Mouse (Mus musculus): Measurements from ENCODE around the gene Slc26a10.
A peak's percentile ranks its signal among the peaks of the same experiment; 100 is the strongest.

The Slc26a10 gene

DNA sequence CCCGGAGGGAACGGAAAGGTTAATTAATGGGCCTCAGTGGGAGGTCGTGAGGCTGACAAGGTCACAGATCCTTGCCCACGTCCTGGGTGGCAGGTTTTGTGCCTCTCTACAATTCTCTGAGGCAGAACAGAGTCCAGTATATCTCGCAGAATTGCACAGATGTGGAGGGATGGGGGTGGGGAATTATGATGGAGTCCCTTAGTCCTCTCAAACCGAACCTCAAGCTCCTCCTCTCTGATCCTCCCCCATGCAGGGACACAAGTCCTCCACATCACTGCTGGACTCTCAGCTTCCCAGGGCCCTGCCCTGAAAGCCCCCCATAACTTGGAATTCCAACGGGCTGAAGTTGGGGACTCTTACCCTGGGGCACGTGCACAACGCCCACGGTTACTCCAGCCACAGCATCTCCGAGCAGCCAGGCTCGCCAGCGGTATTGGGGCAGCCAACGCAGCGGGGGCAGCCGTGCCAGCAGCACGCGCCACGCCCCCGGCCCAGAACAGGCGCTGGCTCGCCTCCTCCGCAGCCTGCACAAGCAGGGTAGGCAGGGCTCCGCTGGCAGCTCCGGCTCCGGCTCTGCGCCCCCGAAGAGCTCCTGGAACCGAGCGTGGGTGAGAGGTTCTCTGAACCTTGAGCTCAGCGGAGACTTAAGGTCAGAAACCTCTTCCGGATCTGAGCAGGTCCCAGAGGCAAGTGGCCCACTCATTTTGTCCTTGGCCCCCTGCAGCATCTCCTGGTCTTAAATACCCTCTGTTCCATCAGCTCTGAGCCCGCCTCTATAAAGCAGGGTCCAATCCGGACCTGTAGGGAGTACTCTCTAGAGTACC is at the start of gene Slc26a10:
Slc26a10 (minus strand) TSS at position 775 of the 824 bp plus-strand sequence.
- no peak for DNase-seq (ENCODE audit: low read depth, low spot score)

DNA sequence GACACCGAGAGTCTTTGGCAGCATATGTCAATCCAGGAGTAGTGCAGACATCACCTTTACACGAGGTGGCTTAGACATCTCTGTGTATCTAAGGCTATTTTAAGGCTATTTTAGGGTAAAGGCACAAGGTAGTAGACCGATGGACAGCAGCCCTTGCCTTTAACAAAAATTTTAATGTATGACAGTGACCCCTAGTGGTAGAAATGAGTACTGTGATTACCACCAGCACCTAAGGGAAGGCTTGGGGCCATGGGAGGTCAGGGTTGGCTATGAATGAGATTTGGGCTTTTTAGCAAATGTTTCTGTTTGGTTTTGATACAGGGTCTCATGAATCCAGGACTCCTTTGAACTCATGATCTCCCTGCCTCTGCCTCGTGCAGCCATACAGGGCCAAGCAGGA is 48.5 kb upstream of the Slc26a10 start:
- DNase-seq (ENCODE audit: low read depth, low spot score) = peak; percentile 81

DNA sequence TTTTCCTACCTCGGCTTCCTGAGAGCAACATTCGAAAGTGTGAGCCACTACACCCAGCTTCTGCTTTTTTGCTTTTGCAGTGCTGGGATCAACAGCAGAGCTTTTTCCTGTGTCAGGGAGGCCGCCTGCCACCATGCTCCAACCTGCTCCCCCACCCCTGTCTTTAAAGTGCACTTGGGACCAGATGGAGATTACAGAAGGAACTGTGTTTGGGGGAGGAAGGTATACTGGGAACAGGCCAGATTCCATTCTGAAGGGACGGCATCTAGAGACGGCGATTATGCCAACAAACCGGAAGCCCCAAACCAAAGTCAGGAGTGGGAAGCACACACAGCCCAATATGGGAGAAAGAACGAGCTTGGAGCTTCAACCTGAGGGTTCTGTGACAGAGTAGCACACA is 46.7 kb upstream of the Slc26a10 start:
- no peak for DNase-seq (ENCODE audit: low read depth, low spot score)

DNA sequence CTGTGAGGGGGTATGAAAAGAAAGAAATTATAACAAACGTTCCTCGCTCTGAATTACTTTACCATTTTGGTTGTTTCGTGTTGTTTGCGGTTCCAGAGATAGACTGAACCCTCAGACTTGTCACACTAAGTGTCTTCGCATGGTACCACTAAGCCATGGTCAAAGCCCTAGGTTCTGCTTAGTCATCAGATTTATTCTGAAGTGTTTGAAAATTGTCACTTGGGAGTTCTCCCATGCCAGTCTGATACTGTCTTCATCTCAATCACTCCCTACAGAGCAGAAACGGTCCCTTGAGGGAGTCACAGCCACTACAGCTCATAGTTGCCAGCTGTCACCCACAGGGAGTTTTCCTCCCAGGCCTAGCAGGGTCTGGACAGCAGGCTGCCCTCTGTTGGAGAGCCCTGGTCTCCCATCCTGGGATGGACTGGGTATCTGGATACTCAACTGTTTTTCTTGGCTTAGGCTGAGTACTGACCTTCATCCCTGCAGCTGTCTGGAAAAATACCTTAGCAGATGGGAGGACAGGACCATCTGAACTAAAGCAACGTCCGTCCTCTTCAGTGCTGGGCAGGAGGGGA is 46.0 kb upstream of the Slc26a10 start:
- DNase-seq (ENCODE audit: low read depth, low spot score) = no peak

DNA sequence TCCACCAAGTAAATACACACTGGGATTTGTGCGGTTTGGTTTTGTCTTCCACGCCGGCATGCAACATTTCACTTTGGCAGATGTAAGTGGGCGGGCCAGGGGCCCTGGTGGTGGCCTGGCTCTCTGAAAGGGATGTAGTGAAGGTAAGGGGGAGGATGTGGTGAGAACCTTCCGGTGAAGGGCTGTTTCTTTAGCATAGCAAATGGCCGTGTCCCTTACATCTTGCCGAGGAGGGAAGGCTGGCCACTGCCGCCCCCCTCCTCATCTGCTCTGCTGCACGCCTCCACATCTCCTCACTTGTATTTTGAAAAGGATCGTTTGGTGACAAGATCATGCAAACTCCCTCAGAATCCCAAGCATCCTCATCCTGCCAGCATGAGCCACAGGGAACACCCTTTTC is 45.3 kb upstream of the Slc26a10 start:
- no peak for DNase-seq (ENCODE audit: low read depth, low spot score)

DNA sequence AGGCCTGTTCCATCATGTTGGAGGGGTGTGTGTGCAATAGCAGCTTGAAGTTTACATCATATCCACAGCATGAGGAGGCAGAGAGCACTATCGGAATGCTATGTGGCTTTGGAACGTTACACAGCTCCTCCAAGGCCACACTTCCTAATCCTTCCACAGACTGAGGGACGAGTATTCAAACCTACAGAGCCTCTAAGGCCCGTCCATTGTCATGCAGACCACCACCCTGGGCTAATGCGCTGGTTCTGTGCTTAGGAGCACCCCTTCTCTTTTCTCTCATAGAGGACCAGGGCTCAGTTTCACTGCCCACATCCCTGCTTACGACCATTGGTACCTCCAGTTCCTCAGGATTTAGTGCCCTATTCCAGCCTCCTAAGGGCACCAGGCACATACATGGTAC is 44.8 kb upstream of the Slc26a10 start:
- peak; percentile 56 for DNase-seq (ENCODE audit: low read depth, low spot score)

DNA sequence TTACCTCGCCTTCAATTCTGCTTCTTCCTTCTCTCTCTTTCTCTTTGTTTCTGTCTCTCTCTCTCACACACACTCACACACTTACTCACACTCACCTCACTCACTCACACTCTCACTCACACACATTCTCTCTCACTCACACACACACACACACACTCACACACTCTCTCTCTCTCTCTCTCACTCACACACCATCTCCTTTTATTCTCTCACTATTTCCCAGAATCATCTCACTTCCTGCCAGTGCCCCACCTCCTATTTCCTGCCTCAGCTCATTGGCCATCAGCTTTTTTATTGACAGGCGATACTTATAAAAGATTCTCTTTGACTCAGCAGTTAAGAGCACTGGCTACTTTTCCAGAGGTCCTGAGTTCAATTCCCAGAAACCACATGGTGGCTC is 37.9 kb upstream of the Slc26a10 start:
- no peak for DNase-seq (ENCODE audit: low read depth, low spot score)

DNA sequence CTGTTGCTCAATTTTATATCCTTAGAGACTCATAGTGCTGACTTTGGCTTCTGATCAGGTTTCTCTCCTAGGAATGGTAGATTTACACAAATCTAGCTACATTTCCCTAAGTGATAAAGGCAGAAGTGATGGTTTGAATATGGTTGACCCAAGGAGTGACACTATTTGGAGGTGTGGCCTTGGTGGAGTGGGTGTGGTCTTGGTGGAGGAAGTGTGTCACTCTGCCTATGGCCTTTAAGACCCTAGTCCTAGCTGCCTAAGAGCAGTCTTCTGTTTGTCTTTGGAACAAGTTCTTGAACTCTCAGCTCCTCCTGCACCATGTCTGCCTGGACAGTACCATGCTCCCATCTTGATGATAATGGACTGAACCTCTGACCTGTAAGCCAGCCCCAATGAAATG is 36.7 kb upstream of the Slc26a10 start:
- DNase-seq (ENCODE audit: low read depth, low spot score) = no peak

DNA sequence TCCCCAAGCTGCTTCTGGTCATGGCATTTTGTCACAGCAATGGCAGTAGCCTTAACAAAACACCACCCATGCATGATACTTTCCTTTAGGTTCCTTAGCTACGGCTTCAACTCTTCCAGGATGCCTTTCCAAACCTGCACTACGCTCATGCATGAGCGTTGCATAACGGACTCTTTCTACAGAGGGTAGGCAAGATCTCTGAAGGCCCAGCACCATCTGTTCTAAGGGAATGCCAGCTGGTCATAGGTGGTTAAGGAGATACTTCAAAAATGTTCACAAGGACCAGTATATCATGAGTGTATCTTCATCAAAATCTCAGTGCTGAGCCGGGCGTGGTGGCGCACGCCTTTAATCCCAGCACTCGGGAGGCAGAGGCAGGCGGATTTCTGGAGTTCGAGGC is 36.0 kb upstream of the Slc26a10 start:
- no peak for DNase-seq (ENCODE audit: low read depth, low spot score)

DNA sequence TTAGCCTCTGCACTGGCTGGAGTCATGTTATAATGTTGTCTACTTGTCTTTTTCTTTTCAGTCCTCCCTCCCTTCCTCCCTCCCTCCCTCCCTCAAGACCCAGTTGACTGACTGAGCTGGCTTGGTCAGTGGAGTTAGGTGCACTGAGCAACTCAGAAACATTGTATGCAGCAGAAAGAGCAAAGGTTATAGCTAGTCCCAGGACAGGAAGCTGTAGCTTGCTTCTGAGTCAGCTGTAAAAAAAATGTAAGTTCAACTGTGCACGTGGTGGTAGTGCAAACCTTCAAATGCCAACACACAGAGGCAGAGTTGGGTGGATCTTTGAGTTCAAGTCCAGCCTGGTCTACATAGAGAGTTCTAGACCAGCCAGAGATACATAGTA is 34.0 kb upstream of the Slc26a10 start:
- no peak for DNase-seq (ENCODE audit: low read depth, low spot score)

DNA sequence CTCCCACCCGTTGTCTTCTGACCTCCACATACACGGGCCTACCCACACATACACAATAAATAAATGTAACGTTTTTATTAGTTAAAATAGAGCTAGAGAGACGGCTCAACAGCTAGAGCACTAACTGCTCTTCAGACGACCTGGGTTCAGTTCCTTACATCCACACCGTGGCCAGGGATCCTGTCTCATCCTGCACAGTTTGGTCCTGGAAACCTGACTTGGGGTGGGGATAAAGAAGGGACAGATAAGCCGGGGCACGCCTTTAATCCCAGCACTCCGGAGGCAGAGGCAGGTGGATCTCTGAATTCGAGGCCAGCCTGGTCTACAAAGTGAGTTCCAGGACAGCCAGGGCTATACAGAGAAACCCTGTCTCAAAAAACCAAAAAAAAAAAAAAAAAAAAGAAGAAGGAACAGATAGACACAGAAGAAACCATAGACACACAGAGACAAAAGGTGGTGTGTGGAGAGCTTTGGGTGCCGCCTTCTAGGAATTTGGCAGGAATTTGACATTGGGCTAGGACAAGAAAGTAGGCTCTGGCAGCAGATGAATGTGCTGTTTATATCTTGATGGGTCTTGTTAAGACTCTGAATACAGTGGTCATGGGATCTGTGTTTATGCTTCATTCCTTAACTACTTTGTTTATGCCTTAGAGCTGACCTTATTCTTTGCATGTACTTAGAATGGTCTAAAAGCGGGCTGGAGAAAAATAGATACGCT is 33.4 kb upstream of the Slc26a10 start:
- DNase-seq (ENCODE audit: low read depth, low spot score) = peak; percentile 91

DNA sequence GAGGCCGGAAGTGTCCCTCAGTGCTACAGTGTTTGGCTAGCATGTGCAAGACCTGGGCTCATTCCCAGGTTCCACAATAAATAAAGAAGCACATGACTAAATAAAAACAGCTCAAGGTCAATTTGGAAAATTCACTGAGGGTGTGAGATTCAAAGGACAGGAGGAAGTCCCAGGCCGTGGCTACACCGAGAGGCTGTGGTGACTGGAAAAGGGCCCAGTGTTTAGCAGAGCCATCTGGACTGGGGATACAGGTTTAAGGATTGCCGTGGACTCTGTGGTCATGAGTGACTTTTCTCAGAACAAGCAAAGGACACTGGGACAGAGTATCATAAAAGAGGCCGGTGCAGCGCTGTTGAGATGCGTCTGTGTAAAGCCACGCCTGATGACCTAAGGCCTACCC is 32.8 kb upstream of the Slc26a10 start:
- no peak for DNase-seq (ENCODE audit: low read depth, low spot score)

DNA sequence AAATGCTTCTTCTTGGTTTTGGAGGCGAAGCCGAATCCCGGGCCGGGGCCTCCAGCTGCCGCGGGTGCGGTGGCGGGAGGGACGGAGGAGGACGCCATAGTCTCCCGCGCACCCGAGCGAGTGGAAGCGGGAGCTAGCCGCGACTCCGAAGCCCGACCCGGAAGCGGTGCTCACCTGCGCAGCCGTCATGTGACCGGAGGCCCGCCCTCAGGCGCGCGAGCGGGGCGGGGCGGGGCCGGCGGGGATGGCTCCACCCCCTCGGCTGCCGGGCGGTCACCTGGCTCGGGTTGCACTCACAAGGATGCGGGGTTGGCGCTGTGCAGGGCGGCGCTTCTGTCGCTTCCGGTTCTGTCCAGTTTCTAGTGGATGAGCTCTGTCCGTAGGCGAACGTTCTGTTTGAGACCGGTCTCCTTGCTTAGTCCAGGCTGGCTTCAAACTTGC is 31.0 kb upstream of the Slc26a10 start, which contains the start of gene Pip4k2c:
Pip4k2c (minus strand) TSS at position 172 of the 441 bp plus-strand sequence.
- DNase-seq (ENCODE audit: low read depth, low spot score) = peak; percentile 97

DNA sequence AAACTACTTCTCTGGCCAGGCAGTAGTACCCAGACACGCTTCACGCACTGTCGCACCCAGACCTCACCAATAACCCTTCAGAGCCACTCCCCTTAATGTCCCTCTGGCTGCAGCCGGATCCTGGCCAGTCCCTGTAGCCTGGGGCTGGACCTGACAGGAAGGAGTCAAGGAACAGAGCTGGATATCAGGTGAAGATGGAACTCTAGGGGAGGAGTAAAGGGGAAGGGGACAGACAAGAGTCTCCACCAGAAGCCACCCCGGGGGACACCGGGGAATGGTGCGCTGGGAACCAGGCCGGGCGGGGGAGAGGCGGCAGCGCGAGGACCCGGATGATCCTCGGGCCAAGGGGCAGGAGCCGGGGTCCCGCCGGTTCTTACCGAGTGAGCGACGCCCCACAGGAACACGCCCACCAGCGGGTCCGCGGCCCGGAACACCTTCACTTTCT is 30.5 kb upstream of the Slc26a10 start:
- no peak for DNase-seq (ENCODE audit: low read depth, low spot score)

DNA sequence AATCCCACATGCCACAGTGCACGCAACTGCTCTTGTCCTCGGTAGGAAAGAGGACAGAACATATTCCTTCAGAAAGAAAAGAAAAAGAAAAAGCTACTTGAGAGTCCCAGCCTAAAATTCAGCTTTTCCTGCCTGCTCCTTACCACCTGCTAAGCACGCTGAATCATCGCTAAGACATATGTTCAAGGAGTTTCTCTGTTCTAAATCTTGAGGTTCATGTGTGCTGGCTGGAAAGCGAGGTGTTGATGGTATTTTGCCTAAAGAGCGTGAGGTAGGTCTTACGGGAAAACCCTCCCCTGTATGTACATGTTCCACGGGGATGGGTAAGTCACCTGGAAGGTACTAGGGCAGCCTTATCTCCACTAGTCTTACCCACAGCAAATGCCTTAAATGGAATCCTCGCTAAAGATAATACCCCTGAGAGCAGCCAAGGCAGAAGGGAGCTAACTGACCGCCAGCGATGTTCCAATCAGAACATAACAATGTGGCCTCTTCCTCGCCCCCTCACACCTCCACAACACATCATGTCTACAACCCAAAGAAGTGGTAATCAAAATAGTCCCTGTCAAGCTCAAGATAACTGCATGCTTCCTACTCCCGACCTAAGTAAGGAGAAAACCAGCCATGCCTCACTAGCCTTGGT is 29.6 kb upstream of the Slc26a10 start:
- DNase-seq (ENCODE audit: low read depth, low spot score) = no peak

DNA sequence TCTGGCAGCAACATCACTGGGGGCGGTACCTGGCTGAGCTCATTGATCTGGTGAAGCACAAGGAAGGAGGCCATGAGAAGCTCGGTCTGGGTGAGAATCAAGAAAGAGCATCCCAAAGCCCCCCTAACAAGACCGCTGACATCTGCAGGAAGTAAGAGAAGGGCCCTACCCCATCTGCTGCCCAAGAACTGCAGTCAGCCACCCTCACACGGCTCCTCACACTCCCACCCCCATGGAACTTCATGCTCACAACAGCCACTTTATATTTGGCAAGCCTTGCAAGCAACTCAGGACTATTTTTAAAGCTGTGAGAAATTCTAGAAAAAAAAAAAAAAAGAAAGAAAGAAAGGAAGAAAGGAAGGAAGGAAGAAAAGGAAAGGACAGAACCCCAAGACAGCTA is 28.5 kb upstream of the Slc26a10 start:
- no peak for DNase-seq (ENCODE audit: low read depth, low spot score)

DNA sequence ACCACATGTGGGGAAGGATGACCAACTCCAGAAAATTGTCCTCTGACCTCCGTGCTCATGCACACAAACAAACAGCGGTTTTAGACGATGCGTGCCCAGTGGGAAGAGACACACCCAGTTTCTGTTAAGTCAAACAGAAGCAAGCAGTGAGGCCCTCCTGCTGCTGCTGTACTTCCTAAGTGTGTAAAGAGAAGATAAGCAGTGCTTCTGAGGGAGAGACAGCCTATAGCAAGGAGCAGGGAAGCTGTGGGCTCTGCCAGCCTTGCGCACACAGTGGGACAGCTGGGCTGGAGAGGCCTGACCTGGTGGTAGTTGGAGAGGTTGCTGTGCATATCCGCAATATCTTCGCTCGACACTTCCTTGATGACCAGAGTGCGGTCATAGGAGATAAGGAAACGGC is 24.9 kb upstream of the Slc26a10 start:
- DNase-seq (ENCODE audit: low read depth, low spot score) = no peak

DNA sequence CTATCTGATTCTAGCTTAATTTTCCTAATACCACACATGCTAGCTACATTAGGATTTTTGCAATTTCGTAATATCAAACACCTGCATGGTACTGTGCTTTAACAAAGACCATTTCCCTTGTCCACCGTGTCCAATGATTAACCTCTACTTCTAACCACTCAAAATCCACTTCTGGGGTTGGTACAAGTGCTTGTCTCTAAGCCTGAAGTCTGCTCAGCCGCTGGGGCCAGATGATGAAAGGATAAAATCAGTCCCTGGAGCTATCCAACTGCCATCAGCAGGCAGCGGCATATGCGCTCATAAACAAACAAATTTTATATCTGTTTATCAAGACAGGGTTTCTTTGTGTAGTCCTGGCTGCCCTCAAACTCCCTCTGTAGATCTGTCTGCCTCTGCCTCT is 24.1 kb upstream of the Slc26a10 start:
- DNase-seq (ENCODE audit: low read depth, low spot score) = no peak

DNA sequence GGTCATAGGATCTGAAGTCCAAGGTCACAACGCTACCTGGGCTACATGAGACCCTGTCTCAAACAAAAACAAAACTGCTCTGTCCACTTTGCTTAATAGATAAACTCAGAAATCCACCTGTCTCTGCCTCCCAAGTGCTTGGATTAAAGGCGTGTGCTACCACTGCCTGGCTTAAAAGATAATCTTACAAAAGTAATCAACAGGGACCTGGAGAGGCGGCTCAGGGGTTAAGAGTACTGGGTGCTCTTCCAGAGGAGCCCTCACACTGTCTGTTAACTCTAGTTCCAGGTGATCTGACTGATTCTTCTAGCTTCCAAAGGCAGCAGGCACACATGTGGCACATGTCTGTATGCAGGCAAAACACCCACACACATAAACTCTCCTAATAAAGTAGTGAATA is 22.7 kb upstream of the Slc26a10 start:
- no peak for DNase-seq (ENCODE audit: low read depth, low spot score)

DNA sequence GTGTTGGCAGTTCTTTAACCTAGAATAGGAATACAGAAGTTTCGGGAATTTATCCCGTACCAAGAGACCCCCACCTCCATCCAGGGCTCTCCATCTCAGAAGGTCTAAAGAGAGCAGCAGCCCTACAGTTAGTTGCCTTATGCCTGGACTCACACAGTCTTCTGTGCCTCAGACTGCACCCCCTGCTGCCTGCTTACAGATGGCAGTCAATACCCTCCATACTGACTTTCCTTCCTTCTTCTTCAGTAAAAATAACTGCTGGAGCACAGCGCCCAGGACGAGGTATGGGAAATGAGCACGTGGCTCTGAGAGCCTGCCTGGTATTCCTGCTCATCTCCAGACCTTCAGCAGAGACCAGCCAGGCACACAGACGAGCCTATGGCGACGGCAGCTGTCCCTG is 19.8 kb upstream of the Slc26a10 start:
- DNase-seq (ENCODE audit: low read depth, low spot score) = no peak

DNA sequence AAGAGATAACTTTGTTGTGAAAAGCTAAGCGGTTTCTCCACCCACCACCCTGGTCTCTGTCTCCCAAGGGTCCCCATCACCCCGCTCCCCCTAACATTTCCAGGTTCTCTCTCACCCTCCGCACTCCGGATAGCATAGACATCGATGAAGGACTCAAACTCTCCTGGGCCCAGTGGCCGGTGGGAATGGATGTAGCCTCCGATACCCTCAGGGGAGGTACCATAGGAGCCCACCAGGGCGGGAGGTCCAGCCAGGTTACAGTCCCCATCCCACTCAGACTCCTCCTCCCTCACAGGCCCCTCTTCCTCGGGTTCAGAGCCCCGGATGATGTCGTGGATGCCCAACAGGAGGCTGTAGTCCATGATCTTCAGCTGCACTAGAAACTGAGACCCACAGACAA is 19.0 kb upstream of the Slc26a10 start:
- DNase-seq (ENCODE audit: low read depth, low spot score) = no peak

DNA sequence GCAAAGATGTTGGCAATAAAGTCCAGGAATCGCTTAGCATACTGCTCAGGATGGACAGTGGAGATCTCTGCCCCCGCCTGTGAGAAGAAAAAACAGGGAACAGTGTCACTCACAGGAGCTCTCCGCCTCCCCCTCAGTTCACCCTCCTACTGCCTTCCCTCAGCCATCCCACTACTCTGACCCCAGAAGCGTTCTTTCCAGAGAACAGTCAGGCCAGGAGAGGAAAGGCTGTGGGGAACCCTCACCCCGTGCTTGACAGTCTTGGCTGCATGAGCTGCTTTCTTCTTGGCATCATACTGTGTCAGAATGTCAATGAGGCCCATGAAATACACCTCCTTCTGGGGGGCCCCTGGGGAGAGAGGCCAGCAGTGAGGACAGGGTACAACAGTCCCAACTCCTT is 18.6 kb upstream of the Slc26a10 start:
- no peak for DNase-seq (ENCODE audit: low read depth, low spot score)

Data from ZHBTc4 (cell line).